Mouse (Mus musculus): ENCODE results near the gene Mturn. TPM values are rescaled to one million over a fixed set of nuclear protein-coding genes. Genes with fewer than 3 reads are reported as not detected.

The Mturn gene
- total RNA-seq, 2 experiments from 2014 or later, result 0.22 to 0.37 TPM

GRCm38 (mm10) chr6:54727416-54727815 is 46.0 kb downstream of the Mturn start:
- ATAC-seq (ENCODE audit: poor library complexity, severe bottlenecking), result peak; percentile 80

GRCm38 (mm10) chr6:54729451-54730105 is 48.2 kb downstream of the Mturn start:
- ATAC-seq (ENCODE audit: poor library complexity, severe bottlenecking), result no peak

GRCm38 (mm10) chr6:54731726-54732125 is 50.3 kb downstream of the Mturn start:
- no peak for ATAC-seq (ENCODE audit: poor library complexity, severe bottlenecking)

GRCm38 (mm10) chr6:54732721-54733120 is 51.3 kb downstream of the Mturn start:
- no peak for ATAC-seq (ENCODE audit: poor library complexity, severe bottlenecking)

- peak; percentile 89 for ATAC-seq (ENCODE audit: poor library complexity, severe bottlenecking)
Observed at GRCm38 (mm10) chr6:54736126-54736525, 54.7 kb downstream of the Mturn start.

GRCm38 (mm10) chr6:54737255-54737654 is 55.8 kb downstream of the Mturn start:
- ATAC-seq (ENCODE audit: poor library complexity, severe bottlenecking), result peak; percentile 34

- peak; percentile 78 for ATAC-seq (ENCODE audit: poor library complexity, severe bottlenecking)
Observed at GRCm38 (mm10) chr6:54737684-54738083, 56.3 kb downstream of the Mturn start.

- no peak for ATAC-seq (ENCODE audit: poor library complexity, severe bottlenecking)
Observed at GRCm38 (mm10) chr6:54749056-54749455, 67.6 kb downstream of the Mturn start.

GRCm38 (mm10) chr6:54751621-54752020 is 70.2 kb downstream of the Mturn start:
- no peak for ATAC-seq (ENCODE audit: poor library complexity, severe bottlenecking)

- peak; percentile 68 for ATAC-seq (ENCODE audit: poor library complexity, severe bottlenecking)
Observed at GRCm38 (mm10) chr6:54752076-54752475, 70.7 kb downstream of the Mturn start.

Other genes starting within 250 kb of the Mturn start
- gene Scrn1, start 115.1 kb upstream of the Mturn start, total RNA-seq (2015), result not detected in 2 replicates
- gene Scrn1, start 115.1 kb upstream of the Mturn start, total RNA-seq (2017), result not detected in 2 replicates
- 1.4 and 1.8 TPM in 2 replicates for gene Plekha8, start 86.5 kb upstream of the Mturn start, total RNA-seq (2015)
- 0.77 and 1.2 TPM in 2 replicates for gene Plekha8, start 86.5 kb upstream of the Mturn start, total RNA-seq (2017)
- not detected in 2 replicates for gene Fkbp14, start 84.3 kb upstream of the Mturn start, total RNA-seq (2015)
- gene Fkbp14, start 84.3 kb upstream of the Mturn start, total RNA-seq (2017), result not detected in 2 replicates
- gene Znrf2, start 135.3 kb downstream of the Mturn start, total RNA-seq (2015), result 78.0 and 83.0 TPM in 2 replicates
- gene Znrf2, start 135.3 kb downstream of the Mturn start, total RNA-seq (2017), result 76.2 and 77.6 TPM in 2 replicates

All from megakaryocyte, adult 5-6 weeks (primary cell).